Mouse (Mus musculus) cerebellum, postnatal 4 days (tissue): ENCODE data around the gene Mob3c.

ENCODE experiments used
- DNase-seq, 2 experiments: peaks; one replicate each; pipeline ENCODE4 v3.0.0; 2022; ENCODE audit warnings: low spot score in 2 of 2, mixed read lengths in 1 of 2

Mob3c gene

GRCm38 (mm10) chr4:115878828-115879227 lies 50.9 kb downstream of the Mob3c start:
- DNase-seq = no peak

GRCm38 (mm10) chr4:115881183-115881582 lies 53.3 kb downstream of the Mob3c start:
- DNase-seq = peak in 1 of 2 experiments; percentile 46

GRCm38 (mm10) chr4:115882195-115882594 lies 54.3 kb downstream of the Mob3c start:
- DNase-seq = no peak

GRCm38 (mm10) chr4:115884022-115884421 lies 56.1 kb downstream of the Mob3c start, which contains the start of gene Kncn:
Kncn (plus strand) TSS chr4:115884400.
- DNase-seq = no peak
